Mouse (Mus musculus): ENCODE data around the gene Map3k13. TPM values are rescaled to one million over a fixed set of nuclear protein-coding genes. Genes with fewer than 3 reads are reported as not detected.

The Map3k13 gene
- total RNA-seq (2014; rRNA removed): 7.0 and 8.7 TPM in 2 replicates
- 1.3 and 3.0 TPM in 2 replicates for polyA plus RNA-seq (2015; fragmentation: Nextera tagmentation; extraction: Ambion mirVana)

DNA sequence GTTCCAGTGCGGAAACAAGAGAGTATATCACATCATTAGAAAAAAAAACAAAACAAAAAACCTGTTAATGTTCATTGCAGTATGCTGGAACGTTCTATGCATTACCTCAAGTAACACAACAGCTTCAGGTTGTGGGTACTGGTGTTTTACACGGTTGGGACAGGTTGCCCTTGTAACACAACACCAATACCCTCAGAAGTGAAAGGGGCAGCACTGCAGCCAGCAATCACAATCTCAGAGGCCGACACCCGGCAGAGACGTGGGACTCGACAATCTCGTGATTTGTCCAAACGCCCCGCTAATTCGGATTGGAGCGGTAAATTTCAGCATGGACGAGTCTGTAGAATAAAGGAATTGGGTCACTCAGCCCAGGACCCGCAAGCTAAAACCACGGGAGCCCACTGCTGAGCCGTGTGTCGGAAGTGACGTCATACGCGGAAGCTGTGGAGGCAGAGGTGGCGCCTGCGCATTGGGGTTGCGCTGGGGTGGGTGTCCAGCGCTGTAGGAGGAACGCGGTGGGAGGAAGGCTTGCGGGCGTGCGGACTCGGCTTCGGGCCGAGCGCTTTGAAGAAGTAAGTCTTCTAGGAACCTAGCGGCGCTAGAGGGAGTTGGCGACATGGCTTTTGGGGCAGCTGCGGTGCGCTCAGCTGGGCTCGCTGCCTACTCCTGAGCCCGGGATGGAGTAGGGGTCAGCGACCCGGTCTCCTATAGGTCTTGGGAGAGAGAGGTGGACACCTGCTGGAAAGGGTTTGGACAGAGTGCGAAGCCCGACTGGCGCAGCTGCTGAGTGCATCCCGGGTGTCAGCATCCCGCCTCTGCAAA is at the start of gene Map3k13:
Gene Map3k13, plus strand, starts transcription at position 472 of the 822 bp plus-strand sequence.
- peaks cover under 1% of the 10 kb centered on the region; the same call in 1 of the 2 replicates for H3K36me3 ChIP-seq (ENCODE audit: insufficient read depth)
- WGBS: 4% methylated on average over 47 of the region's 47 CpGs
- H3K4me1 ChIP-seq (ENCODE audit: insufficient read depth): no peaks in the 10 kb centered on the region

DNA sequence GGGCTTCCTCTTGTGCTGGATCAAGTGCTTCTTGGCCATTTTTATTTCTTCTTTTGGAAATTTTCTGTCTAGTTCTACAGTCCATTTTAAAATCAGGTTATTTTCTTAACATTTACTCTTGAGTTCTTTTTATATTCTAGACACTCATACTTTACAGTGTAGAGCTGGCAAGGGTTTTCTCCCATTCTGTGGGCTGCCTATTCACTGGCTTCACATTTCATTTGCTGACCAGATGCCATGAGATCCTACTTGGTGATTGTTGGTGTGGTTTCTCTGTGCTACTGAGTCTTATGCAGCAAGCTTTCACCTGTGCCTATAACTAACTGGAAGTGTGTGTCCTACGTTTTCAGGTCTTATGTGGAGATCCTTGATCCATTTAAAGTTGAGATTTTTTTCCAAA is 35.7 kb upstream of the Map3k13 start:
- no peaks in the 10 kb centered on the region for H3K4me1 ChIP-seq (ENCODE audit: insufficient read depth)
- H3K27ac ChIP-seq (ENCODE audit: low read depth, low read length): no peak overlapping the region
- no peak for TF ChIP-seq CTCF (IDR thresholded peaks at IDR 0.05; ENCODE audit: low read depth)
- 80% methylated on average over 1 of the region's 1 CpGs for WGBS
- no peak overlapping the region for H3K4me2 ChIP-seq (ENCODE audit: low read depth)
- no peak overlapping the region for H3K4me3 ChIP-seq (ENCODE audit: low read depth, low read length)
- no peaks in the 10 kb centered on the region for H3K9me3 ChIP-seq (ENCODE audit: low read length)
- no peak overlapping the region for H3K9ac ChIP-seq
- ATAC-seq: no peak
- H3K27me3 ChIP-seq (ENCODE audit: insufficient read depth, low read length): no peaks in the 10 kb centered on the region
- no peaks in the 10 kb centered on the region for H3K36me3 ChIP-seq (ENCODE audit: insufficient read depth)
- DNase-seq: no peak

More for the DNA sequence above, at the start of gene Map3k13:
- DNase-seq: peak; percentile 97
- H3K9me3 ChIP-seq (ENCODE audit: low read length): no peaks in the 10 kb centered on the region
- H3K27me3 ChIP-seq (ENCODE audit: insufficient read depth, low read length): no peaks in the 10 kb centered on the region
- peak; percentile 44 for TF ChIP-seq CTCF (IDR thresholded peaks at IDR 0.05; ENCODE audit: low read depth)
- H3K4me3 ChIP-seq (ENCODE audit: low read depth, low read length): peak within 1 kb of the TSS; percentile 93
- peak within 1 kb of the TSS; percentile 80 for H3K9ac ChIP-seq
- ATAC-seq: peak; percentile 100
- H3K4me2 ChIP-seq (ENCODE audit: low read depth): peak within 1 kb of the TSS; percentile 77
- H3K27ac ChIP-seq (ENCODE audit: low read depth, low read length): peak within 1 kb of the TSS; percentile 86

DNA sequence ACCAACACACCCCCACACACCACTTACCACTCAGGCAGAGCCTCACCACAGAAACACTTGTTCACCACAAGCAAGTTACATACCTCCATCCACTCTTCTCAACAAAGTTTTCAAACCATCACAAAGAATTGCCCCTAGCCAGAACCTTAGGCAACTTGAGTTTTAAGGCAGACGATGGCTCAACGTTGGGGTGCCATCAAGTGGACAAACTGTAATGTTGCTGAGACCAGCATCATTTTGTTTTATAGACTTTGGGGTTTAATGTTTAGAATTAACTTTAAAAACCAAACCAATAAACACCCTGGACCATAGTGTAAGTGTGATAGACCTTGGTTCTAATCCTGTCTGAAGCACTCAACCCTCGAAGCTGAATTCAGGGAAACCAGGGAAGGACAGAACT is 25.9 kb upstream of the Map3k13 start:
- Histone ChIP-seq H3K9ac (no peak overlapping the region), H3K4me3 (ENCODE audit: low read depth, low read length) (no peak overlapping the region), H3K27ac (ENCODE audit: low read depth, low read length) (no peak overlapping the region), H3K9me3 (ENCODE audit: low read length) (no peaks in the 10 kb centered on the region), H3K27me3 (ENCODE audit: insufficient read depth, low read length) (no peaks in the 10 kb centered on the region), H3K4me2 (ENCODE audit: low read depth) (no peak overlapping the region), H3K4me1 (ENCODE audit: insufficient read depth) (no peaks in the 10 kb centered on the region), H3K36me3 (ENCODE audit: insufficient read depth) (no peaks in the 10 kb centered on the region)
- ATAC-seq (no peak), DNase-seq (peak; percentile 4)
- 82% methylated on average over 3 of the region's 3 CpGs for WGBS
- TF ChIP-seq CTCF (IDR thresholded peaks at IDR 0.05; ENCODE audit: low read depth): peak; percentile 35; the same call in 1 of the 2 replicates

DNA sequence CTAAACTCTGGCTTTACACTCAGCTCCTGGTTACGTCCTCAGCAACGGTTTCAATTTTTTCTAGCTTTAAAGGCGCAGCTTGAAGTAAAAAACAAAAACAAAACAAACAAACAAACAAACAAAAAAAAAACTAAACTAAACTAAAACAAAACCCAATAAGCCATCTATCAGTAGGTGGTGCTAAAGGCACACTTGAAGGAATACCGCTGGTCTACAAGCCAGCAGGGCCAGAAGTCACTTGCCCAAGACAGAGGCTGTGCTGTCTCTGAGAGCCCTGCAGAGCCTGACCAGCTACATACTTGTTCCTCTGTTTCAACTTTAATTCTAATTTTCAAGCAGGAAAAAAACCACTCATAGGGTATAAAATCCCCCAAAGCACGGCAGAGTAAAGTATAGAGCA is 24.5 kb upstream of the Map3k13 start:
- no peak for DNase-seq
- Histone ChIP-seq H3K36me3 (ENCODE audit: insufficient read depth) (no peaks in the 10 kb centered on the region), H3K9ac (no peak overlapping the region), H3K4me2 (ENCODE audit: low read depth) (no peak overlapping the region), H3K9me3 (ENCODE audit: low read length) (no peaks in the 10 kb centered on the region), H3K27ac (ENCODE audit: low read depth, low read length) (no peak overlapping the region), H3K27me3 (ENCODE audit: insufficient read depth, low read length) (no peaks in the 10 kb centered on the region), H3K4me3 (ENCODE audit: low read depth, low read length) (no peak overlapping the region), H3K4me1 (ENCODE audit: insufficient read depth) (no peaks in the 10 kb centered on the region)
- whole genome bisulfite sequencing: 77% methylated on average over 5 of the region's 5 CpGs
- no peak for ATAC-seq
- peak; percentile 40; the same call in 1 of the 2 replicates for TF ChIP-seq CTCF (IDR thresholded peaks at IDR 0.05; ENCODE audit: low read depth)

DNA sequence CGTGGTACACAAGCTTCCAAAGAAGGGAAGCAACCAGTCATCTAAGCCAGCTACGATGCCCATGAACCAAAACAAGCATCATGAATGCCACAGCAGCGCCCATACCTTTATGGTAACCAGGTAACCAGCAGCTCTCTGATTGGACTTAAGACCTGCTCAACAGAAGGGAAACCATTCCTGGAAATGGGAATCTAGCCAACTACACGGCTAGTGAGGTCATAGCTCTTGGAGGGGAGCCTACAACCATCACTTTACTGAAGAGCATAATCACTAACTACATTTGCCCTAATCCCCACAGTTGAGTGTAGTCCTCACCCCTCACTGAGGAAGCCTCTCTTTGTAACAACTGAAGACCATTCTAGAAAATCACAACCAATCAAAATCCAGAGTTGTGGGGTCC is 19.4 kb upstream of the Map3k13 start:
- Histone ChIP-seq H3K9ac (no peak overlapping the region), H3K27ac (ENCODE audit: low read depth, low read length) (no peak overlapping the region), H3K36me3 (ENCODE audit: insufficient read depth) (no peaks in the 10 kb centered on the region), H3K9me3 (ENCODE audit: low read length) (no peaks in the 10 kb centered on the region), H3K4me1 (ENCODE audit: insufficient read depth) (no peaks in the 10 kb centered on the region), H3K27me3 (ENCODE audit: insufficient read depth, low read length) (no peaks in the 10 kb centered on the region), H3K4me2 (ENCODE audit: low read depth) (no peak overlapping the region), H3K4me3 (ENCODE audit: low read depth, low read length) (no peak overlapping the region)
- no peak for TF ChIP-seq CTCF (IDR thresholded peaks at IDR 0.05; ENCODE audit: low read depth)
- DNase-seq (no peak), ATAC-seq (no peak)
- WGBS: 62% methylated on average over 4 of the region's 4 CpGs

DNA sequence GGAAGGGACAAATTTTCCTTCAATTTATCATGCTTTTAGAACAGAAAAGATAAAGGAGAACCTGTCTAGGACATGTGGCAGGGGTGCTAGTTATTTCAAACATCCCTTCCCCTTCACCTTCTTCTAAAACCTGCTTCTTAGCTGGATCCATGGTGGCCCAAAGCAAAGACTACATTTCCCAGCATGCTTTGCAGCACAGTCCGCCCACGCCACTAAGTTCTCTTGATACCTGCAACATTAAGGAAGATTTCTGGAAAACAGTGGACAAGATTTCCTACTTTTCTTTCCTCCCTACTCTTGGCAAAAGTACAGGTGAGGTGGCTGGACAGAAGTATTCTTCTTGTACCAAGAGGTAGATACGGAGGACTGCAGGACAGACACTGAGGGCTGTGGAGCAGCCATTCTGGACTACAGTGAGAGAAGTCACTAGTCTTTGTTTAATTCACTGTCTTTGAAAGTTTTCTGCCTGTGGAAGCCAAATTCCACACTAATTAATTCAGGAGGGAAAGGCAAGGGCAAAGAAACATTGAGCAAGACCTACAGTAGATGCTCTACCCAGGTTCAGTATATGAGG is 15.8 kb upstream of the Map3k13 start:
- Histone ChIP-seq H3K4me1 (ENCODE audit: insufficient read depth) (no peaks in the 10 kb centered on the region), H3K36me3 (ENCODE audit: insufficient read depth) (no peaks in the 10 kb centered on the region), H3K27ac (ENCODE audit: low read depth, low read length) (no peak overlapping the region), H3K4me2 (ENCODE audit: low read depth) (no peak overlapping the region), H3K9ac (no peak overlapping the region), H3K9me3 (ENCODE audit: low read length) (no peaks in the 10 kb centered on the region), H3K4me3 (ENCODE audit: low read depth, low read length) (no peak overlapping the region), H3K27me3 (ENCODE audit: insufficient read depth, low read length) (no peaks in the 10 kb centered on the region)
- ATAC-seq: no peak
- WGBS: 44% methylated on average over 3 of the region's 3 CpGs
- no peak for TF ChIP-seq CTCF (IDR thresholded peaks at IDR 0.05; ENCODE audit: low read depth)
- peak; percentile 40 for DNase-seq

DNA sequence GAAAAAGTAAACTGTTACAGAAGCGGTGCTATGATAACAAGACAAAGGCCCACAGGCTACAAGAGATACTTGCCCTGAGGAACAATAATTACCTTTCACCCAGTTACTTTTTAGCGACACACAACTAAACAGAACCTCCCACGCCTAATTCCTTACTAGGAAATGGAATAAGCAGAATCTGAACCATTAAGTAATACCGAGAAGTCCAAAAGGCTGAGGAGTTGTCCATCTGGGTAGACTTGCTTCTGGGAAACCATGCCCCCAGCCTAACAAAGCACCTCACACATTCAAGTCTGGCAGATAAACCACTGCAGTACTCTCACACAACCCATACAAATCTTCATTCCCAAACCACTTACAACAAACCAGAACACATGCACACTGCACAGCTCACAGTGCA is 15.0 kb upstream of the Map3k13 start:
- no peak overlapping the region for H3K4me3 ChIP-seq (ENCODE audit: low read depth, low read length)
- H3K4me2 ChIP-seq (ENCODE audit: low read depth): no peak overlapping the region
- TF ChIP-seq CTCF (IDR thresholded peaks at IDR 0.05; ENCODE audit: low read depth): no peak
- no peak overlapping the region for H3K27ac ChIP-seq (ENCODE audit: low read depth, low read length)
- no peaks in the 10 kb centered on the region for H3K36me3 ChIP-seq (ENCODE audit: insufficient read depth)
- DNase-seq (no peak), ATAC-seq (no peak)
- WGBS: 85% methylated on average over 4 of the region's 4 CpGs
- no peak overlapping the region for H3K9ac ChIP-seq
- H3K27me3 ChIP-seq (ENCODE audit: insufficient read depth, low read length): no peaks in the 10 kb centered on the region
- no peaks in the 10 kb centered on the region for H3K9me3 ChIP-seq (ENCODE audit: low read length)
- no peaks in the 10 kb centered on the region for H3K4me1 ChIP-seq (ENCODE audit: insufficient read depth)

All from forebrain, postnatal 0 days (tissue).